Mouse (Mus musculus): ENCODE data around the gene Bfar. TPM values are rescaled to one million over a fixed set of nuclear protein-coding genes. Genes with fewer than 3 reads are reported as not detected.
"Not testable (repeated sequence)": the region's sequence is repeated elsewhere in the genome, so short reads cannot be mapped to it uniquely, and the experiment has no call there.

The Bfar gene
- total RNA-seq, 2 experiments from 2014 or later: 53.0 to 57.4 TPM

- peak; percentile 92 for ATAC-seq (replicated peaks; ENCODE audit: poor library complexity)
Observed at GRCm38 (mm10) chr16:13716821-13717553, 45.3 kb downstream of the Bfar start.

- ATAC-seq (replicated peaks; ENCODE audit: poor library complexity): no peak
Observed at GRCm38 (mm10) chr16:13722937-13723336, 51.3 kb downstream of the Bfar start.

DNA sequence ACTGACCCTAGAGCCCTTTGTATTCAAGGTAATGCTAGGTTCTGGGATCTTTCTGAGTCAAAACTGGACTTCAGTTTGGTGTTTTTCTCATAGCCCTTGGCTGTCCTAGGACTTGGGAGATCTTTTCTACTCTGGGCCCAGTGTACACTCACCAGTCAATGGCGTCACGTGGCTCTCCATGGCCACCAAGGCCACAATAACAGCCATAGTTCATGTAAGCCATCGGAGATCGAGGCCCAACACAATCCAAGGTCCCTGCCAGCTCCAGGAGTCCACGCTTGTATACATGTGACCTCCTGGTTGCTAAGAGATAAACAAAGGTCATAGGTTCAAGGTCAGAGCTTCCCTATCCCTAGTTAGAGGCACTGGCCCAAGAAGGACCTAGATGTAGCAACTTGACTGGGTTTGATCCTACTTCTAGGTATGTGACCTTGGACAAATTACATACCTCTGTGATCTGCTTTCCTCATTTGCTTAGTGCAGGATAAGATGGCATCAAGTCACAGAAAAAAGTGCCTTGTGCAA lies 56.2 kb downstream of the Bfar start:
- ATAC-seq (replicated peaks; ENCODE audit: poor library complexity): no peak

GRCm38 (mm10) chr16:13729428-13729827 lies 57.8 kb downstream of the Bfar start:
- ATAC-seq (replicated peaks; ENCODE audit: poor library complexity): no peak

DNA sequence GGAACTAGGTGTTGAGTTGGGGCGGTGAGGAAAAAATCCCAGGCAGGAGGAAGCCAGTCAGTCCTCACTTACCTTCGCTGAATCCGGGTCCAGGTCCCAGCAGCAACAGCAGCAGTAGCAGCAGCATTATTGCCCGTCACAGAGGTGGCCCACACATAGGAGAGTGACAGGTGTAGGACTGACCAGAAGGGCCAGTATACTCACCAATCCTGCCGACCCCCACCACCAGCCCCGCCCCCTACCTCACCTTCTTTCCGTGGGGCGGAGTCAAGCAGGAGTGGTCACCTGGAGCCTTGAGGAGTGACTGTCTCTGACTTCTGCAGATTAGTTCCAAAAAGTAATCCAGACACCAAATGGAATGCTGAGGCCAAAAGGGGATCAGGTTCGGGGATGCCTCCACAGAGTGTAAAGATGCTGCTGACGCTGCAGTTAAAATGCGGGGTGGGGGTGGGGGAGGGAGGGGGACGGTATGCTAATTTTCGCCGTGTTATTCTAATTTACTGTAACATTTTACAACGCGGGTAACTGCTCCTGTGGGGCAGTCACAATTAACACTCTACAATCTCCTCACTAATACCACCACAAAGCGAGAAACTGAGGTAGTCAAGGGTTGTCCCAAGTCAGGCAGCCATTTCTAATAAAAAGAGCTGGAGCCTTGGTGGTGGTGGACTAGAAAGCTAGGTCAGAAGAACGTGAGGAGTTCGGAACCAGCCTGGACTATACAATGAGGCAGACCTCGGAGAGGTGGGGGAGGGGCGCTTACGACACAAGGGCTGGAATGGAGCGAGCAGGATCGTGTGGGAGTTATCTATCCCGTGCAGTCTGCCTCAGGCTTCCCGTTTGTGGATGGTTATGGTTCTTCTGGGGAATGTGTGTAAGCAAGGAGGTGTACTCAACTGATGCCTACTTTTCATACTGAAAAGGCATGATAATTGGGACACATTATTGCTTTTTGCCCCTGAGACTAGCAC lies 58.9 kb downstream of the Bfar start, which contains the start of gene Pla2g10:
Gene Pla2g10 (minus strand): TSS at position 699 of the 971 bp plus-strand sequence.
- ATAC-seq (replicated peaks; ENCODE audit: poor library complexity): peak; percentile 55

GRCm38 (mm10) chr16:13732786-13733185 lies 61.1 kb downstream of the Bfar start:
- ATAC-seq (replicated peaks; ENCODE audit: poor library complexity): no peak

DNA sequence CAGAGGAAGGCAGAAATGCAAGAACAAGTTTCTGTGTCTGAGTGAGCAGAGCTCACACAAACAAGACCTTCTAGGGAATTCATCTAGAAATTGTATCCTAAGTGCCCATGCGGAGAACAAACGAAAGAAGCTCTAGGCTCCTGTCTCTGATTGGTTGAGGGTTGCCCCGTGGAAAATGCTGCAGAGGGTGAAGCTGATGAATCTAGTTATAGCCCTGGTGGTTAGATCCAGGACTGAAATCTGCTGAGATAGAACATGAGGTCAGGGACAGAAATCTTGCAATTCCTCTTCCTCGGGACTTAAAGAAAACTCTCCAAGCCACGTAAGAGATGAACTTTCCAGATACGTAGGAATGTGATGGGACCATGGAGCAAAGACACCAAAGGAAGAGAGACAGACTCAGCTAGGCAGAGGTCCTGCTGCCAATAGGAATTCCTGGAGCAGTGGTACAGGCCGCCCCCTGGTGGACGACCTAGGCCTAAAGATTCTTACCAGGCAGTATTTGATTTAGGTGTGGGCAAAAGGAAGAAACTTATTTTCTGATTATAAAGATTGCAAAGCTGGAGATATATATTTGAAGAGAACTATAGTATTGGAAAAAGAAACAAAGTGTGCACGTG lies 62.0 kb downstream of the Bfar start:
- ATAC-seq (replicated peaks; ENCODE audit: poor library complexity): peak; percentile 78

GRCm38 (mm10) chr16:13735977-13736376 lies 64.3 kb downstream of the Bfar start:
- ATAC-seq (replicated peaks; ENCODE audit: poor library complexity): no peak

GRCm38 (mm10) chr16:13739044-13739443 lies 67.4 kb downstream of the Bfar start:
- not testable (repeated sequence) for ATAC-seq (replicated peaks; ENCODE audit: poor library complexity)

GRCm38 (mm10) chr16:13740844-13741243 lies 69.2 kb downstream of the Bfar start:
- ATAC-seq (replicated peaks; ENCODE audit: poor library complexity): peak; percentile 64

DNA sequence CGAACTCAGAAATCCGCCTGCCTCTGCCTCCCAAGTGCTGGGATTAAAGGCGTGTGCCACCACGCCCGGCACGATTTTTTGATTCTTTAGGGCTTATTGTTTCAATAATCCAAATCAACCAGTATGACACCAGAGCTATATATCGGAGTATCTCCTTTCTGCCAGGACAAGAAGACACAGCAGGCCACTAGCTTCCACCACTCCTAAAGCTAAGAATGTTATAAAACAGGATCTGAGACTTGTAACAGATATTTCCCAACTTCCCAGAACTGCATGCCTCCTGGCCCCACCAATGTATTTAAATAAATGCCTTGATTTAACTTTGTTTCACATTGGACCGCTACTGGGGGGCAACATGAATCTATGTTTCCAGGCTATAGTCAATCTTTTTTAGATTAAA lies 76.0 kb downstream of the Bfar start:
- ATAC-seq (replicated peaks; ENCODE audit: poor library complexity): no peak

GRCm38 (mm10) chr16:13748124-13748523 lies 76.5 kb downstream of the Bfar start:
- ATAC-seq (replicated peaks; ENCODE audit: poor library complexity): no peak

DNA sequence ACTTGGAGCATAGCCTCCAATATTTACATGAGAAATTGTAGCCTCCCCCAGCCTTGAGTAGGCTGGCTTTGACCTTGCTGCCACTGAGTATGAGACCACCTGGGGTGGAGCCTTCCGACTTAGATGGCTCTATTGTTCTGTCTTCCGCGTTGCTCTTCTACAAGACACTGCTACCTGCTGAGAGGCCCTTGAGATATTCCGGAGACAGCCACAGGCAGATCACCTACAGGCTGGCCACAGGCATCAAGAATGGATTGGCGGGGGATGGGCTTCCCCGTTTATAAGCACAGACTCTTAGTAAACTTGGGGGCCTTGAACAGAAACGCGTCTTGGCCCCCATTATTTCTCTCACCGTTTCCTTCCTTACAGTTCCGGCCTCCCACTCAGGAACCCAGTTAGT lies 77.2 kb downstream of the Bfar start:
- ATAC-seq (replicated peaks; ENCODE audit: poor library complexity): not testable (repeated sequence)

DNA sequence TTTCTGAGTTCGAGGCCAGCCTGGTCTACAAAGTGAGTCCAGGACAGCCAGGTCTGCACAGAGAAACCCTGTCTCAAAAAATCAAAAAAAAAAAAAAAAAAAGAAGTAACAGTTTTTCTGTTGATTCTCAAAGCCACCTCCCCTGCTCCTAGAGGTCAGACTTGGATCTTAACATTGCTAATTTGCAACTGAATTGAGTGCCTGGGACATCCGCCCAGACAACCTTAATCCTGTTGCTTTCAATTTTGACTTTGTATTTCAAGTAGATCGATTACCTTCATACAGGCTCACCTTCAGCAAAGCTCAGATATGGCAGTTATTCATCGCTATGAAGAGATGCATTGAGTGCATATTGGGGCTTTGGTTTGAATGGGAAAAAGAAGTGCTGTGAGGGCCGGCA lies 77.6 kb downstream of the Bfar start:
- ATAC-seq (replicated peaks; ENCODE audit: poor library complexity): no peak

GRCm38 (mm10) chr16:13749981-13750380 lies 78.3 kb downstream of the Bfar start:
- ATAC-seq (replicated peaks; ENCODE audit: poor library complexity): no peak

DNA sequence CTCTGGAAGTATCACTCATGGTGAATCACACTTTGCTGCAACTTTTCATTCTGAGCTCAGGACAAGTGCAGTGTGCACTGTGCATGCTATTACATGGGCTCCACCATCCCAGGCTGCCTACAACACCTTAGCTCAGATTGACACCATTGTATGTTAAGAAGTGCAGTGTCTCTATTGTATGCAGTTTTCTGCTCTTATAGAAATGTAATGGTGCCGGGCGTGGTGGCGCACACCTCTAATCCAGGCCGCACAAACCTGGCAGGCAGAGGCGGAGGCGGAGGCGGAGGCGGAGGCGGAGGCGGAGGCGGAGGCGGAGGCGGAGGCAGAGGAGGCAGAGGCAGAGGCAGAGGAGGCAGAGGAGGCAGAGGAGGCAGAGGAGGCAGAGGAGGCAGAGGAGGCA lies 79.0 kb downstream of the Bfar start:
- no peak for ATAC-seq (replicated peaks; ENCODE audit: poor library complexity)

Other genes starting within 250 kb of the Bfar start
- gene Parn, start 3.7 kb upstream of the Bfar start, total RNA-seq (2015): 18.8 TPM in 2 replicates
- gene Parn, start 3.7 kb upstream of the Bfar start, total RNA-seq (2017): 45.0 and 69.4 TPM in 2 replicates
- gene 3110001I22Rik, start 71 bp downstream of the Bfar start, total RNA-seq (2015): 12.4 and 15.9 TPM in 2 replicates
- 12.6 and 21.0 TPM in 2 replicates for gene 3110001I22Rik, start 71 bp downstream of the Bfar start, total RNA-seq (2017)
- gene Pla2g10, start 59.1 kb downstream of the Bfar start, total RNA-seq (2015): not detected in 2 replicates
- not detected in 2 replicates for gene Pla2g10, start 59.1 kb downstream of the Bfar start, total RNA-seq (2017)
- gene Rrn3, start 108.8 kb downstream of the Bfar start, total RNA-seq (2015): 28.7 and 34.7 TPM in 2 replicates
- gene Rrn3, start 108.8 kb downstream of the Bfar start, total RNA-seq (2017): 45.2 and 49.6 TPM in 2 replicates
- 97.9 and 123 TPM in 2 replicates for gene Ntan1, start 147.0 kb downstream of the Bfar start, total RNA-seq (2015)
- gene Ntan1, start 147.0 kb downstream of the Bfar start, total RNA-seq (2017): 65.7 and 68.2 TPM in 2 replicates
- gene Pdxdc1, start 231.3 kb downstream of the Bfar start, total RNA-seq (2015): 52.7 and 57.8 TPM in 2 replicates
- 58.0 and 87.0 TPM in 2 replicates for gene Pdxdc1, start 231.3 kb downstream of the Bfar start, total RNA-seq (2017)
- gene Mpv17l, start 231.3 kb downstream of the Bfar start, total RNA-seq (2015): 0.32 and 1.7 TPM in 2 replicates
- gene Mpv17l, start 231.3 kb downstream of the Bfar start, total RNA-seq (2017): 0.33 and 2.0 TPM in 2 replicates